Mouse (Mus musculus): ENCODE measurements at regions not wholly inside any gene's neighbourhood (a gene's known extent, or its start where the extent isn't known, plus 50 kb on each side); places are given as distances from the start of the nearest gene placed in this dataset.

DNA sequence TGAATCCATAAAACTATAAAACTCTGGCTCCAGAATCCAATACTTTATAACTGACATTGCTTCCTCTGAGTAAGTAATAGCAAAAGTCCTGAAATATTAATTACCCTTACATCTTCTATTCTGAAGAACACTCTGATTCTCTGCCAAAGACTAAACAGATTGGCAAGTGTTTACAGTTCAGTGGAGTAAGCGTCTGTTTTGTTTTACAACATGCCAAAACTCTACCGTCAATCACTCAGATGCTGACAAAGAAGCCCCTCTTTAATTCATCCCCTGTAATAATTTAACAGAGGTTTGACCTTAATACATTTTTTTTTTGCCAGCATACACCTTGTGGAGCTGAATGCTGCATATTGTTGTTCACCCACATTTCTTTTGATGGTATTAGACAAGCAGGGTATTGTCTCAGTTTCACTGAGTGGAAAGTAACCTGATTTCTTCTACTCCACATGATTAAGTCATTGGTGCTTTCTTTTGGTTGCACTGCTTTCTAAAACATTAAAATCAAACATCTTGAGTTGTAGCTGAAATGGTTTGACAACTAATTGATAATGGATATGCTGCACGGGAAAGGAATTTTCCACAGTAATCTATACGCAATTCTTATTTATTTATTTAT lies 796.2 kb upstream of the Sel1l start:
- DNase-seq (ENCODE audit: low spot score): no peak

GRCm38 (mm10) chr12:92619120-92619519 lies 770.2 kb upstream of the Sel1l start:
- DNase-seq (ENCODE audit: low spot score): no peak

- no peak for DNase-seq (ENCODE audit: low spot score)
These were observed 769.6 kb upstream of the Sel1l start for GRCm38 (mm10) chr12:92618519-92618918.

DNA sequence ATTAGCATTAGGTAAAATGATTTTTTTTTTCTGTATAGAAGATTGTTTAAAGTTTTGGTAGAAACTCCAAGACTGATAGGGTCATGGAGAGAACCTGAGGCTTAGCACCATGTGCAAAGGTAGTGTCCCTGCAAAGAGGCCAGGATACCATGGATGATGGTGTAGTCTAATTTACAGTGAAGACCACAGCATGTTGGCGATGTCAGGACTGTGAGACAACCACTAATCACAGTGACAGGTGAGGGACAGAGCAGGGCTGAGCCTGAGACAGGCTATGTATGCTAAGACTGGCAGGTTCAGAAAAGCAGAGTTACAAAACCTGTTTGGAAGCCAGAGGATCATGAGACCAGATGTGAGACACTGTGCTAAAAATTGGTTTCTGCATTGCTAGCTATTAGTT lies 752.7 kb upstream of the Sel1l start:
- no peak for DNase-seq (ENCODE audit: low spot score)

- no peak for DNase-seq (ENCODE audit: low spot score)
These were observed 740.8 kb upstream of the Sel1l start for GRCm38 (mm10) chr12:92589725-92590124.

DNA sequence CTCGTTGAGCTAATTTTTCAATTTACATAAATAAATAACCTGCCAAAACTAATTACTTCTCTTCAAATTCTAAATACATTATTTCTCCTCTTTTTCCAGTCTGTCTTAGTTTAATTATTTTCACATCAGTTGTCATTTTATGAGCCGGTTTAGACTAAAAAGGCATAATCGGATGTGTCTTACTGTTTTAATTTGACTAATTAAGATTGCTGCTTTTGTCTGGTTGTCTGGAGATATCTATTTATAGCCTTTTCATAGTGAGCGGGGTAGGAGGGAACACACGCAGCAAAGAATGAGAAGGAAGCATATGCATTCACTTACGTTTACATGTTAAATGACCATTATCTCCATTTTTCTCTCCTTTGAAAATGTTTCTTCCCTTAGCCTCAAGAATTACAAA lies 740.3 kb upstream of the Sel1l start:
- DNase-seq (ENCODE audit: low spot score): no peak

GRCm38 (mm10) chr12:92578596-92578995 lies 729.6 kb upstream of the Sel1l start:
- DNase-seq (ENCODE audit: low spot score): no peak
